Mouse (Mus musculus) testis, adult 2 months (tissue): Measurements from ENCODE around the gene Osgin1.

Source experiments
- CTCF ChIP-seq: fragments of 200-500 bp; IDR thresholded peaks from 2 replicates; pipeline ENCODE4 v1.5.1; 2012; ENCODE audit warnings: low read depth, mild to moderate bottlenecking, inconsistent platforms, low read length, moderate library complexity; ENCODE audit not compliant: control insufficient read depth, insufficient read depth, insufficient replicate concordance
- POLR2A ChIP-seq: fragments of 200-500 bp; IDR thresholded peaks from 2 replicates; pipeline ENCODE4 v1.6.1; 2012; ENCODE audit warnings: low read depth, mild to moderate bottlenecking, inconsistent platforms, low read length, moderate library complexity; ENCODE audit not compliant: control insufficient read depth

GRCm38 (mm10) chr8:119404648-119405047 lies 29.3 kb upstream of the Osgin1 start:
- TF ChIP-seq CTCF: no peak
- no peak for TF ChIP-seq POLR2A
